Mouse (Mus musculus) splenic B cell, adult 2 months (primary cell): ENCODE data around the gene Gm28047.

Experiments
- DNase-seq: peaks from one replicate; pipeline ENCODE4 v3.0.0-alpha.2; 2011; ENCODE audit warnings: low read depth, low spot score
- H3K27me3 ChIP-seq: 2 replicates; pipeline ENCODE4 v1.6.1; 2012; ENCODE audit warnings: mild to moderate bottlenecking, low read length, moderate library complexity, mixed read lengths; ENCODE audit not compliant: control insufficient read depth, poor library complexity, insufficient read depth, severe bottlenecking
- H3K36me3 ChIP-seq: 2 replicates; pipeline ENCODE4 v1.6.1; 2012; ENCODE audit warnings: mild to moderate bottlenecking, low read length, moderate library complexity, mixed read lengths; ENCODE audit not compliant: control insufficient read depth, poor library complexity, insufficient read depth, severe bottlenecking

Gene Gm28047

DNA sequence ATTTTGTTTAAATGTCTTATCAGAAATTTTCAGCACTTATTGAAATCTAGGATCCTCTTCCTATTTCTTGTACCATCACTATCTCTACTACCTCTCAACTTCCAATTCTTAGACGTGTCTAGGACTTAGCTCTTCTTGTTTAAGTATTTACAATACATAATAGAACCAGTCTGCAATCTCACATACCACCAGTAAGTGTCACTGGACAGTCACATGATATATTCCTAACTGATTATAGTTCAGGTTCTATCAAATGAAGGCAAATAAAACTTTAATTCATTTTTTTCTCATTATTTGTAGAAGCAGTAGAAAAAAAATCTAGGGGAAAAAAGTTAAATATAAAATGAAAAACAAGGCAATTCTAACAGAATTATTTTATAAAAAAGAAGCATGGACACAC is 32.2 kb downstream of the Gm28047 start:
- peak; percentile 32 for DNase-seq
- no peaks in the 10 kb centered on the region for H3K36me3 ChIP-seq

DNA sequence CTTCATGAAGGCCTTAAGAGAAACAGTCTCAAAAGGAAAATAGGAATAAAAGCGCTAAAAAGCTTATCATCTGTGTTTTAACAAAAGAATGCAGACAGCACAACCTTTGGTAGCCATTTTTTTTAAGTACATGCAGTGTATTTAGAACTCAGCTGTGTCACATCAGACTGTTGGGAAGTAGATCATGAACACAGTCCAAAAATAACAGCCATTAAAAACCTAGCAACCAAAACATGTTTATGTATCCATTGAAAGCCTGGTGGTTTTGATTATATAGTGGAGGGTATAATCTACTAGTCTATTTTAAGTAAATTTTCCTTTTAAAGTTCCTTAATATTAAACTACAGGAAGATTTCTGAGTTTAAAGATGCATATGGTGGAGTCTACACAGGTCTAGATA is 34.3 kb downstream of the Gm28047 start:
- Histone ChIP-seq H3K36me3 (no peaks in the 10 kb centered on the region), H3K27me3 (no peaks in the 10 kb centered on the region)
- no peak for DNase-seq

More for the DNA sequence above, 32.2 kb downstream of the Gm28047 start:
- H3K27me3 ChIP-seq, result no peaks in the 10 kb centered on the region

GRCm38 (mm10) chr15:102589826-102590225 is 35.0 kb downstream of the Gm28047 start:
- Histone ChIP-seq H3K27me3 (no peaks in the 10 kb centered on the region), H3K36me3 (no peaks in the 10 kb centered on the region)
- DNase-seq, result no peak

- no peak for DNase-seq
- 0 out of 2 replicates have a peak, but pooled peaks cover 2% of the 10 kb centered on the region for H3K36me3 ChIP-seq
- H3K27me3 ChIP-seq, result no peaks in the 10 kb centered on the region
These were observed 39.4 kb downstream of the Gm28047 start for GRCm38 (mm10) chr15:102585501-102585900.

DNA sequence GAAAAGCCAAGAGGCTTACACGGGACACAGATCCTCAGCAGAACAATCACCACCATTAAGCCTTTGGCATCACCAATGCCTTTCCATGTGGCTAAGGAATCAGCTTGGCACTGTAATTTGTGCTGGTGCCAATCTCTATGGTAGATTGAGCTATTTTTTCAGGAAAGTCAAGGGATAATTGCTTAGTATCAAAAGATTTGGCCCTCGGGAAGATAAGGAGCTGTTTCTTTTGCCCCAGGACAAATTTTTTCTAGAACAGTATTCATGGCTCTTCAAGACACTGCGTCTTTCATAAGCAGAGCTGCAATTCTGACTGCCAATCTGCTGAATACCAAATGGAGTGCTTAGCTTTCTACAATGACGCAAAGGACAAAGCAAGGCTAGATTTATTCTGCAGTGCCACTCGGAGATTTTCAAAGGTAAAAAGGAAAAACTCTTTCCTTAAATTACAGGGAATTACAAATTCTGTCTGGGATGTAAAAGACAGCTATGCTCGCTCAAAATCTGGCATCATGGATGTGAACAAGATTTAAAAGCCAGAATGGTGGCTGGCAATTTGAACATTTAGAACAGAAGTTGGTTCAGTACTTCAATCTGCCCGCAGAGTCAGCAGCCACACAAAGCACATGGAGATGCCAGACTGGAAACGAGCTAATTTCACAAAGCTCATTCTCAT is 41.0 kb downstream of the Gm28047 start:
- no peak for DNase-seq

GRCm38 (mm10) chr15:102581205-102581604 is 43.7 kb downstream of the Gm28047 start:
- Histone ChIP-seq H3K27me3 (no peaks in the 10 kb centered on the region), H3K36me3 (0 out of 2 replicates have a peak, but pooled peaks cover 2% of the 10 kb centered on the region)
- no peak for DNase-seq

More for the DNA sequence above, 41.0 kb downstream of the Gm28047 start:
- Histone ChIP-seq H3K27me3 (no peaks in the 10 kb centered on the region), H3K36me3 (0 out of 2 replicates have a peak, but pooled peaks cover 2% of the 10 kb centered on the region)

- Histone ChIP-seq H3K27me3 (no peaks in the 10 kb centered on the region), H3K36me3 (0 out of 2 replicates have a peak, but pooled peaks cover 2% of the 10 kb centered on the region)
- no peak for DNase-seq
These were observed 46.5 kb downstream of the Gm28047 start for GRCm38 (mm10) chr15:102578351-102578750.

- Histone ChIP-seq H3K36me3 (no peaks in the 10 kb centered on the region), H3K27me3 (no peaks in the 10 kb centered on the region)
- DNase-seq, result no peak
These were observed 47.9 kb downstream of the Gm28047 start for GRCm38 (mm10) chr15:102576972-102577371.

GRCm38 (mm10) chr15:102572081-102572480 is 52.8 kb downstream of the Gm28047 start:
- H3K27me3 ChIP-seq, result no peaks in the 10 kb centered on the region
- DNase-seq, result no peak

DNA sequence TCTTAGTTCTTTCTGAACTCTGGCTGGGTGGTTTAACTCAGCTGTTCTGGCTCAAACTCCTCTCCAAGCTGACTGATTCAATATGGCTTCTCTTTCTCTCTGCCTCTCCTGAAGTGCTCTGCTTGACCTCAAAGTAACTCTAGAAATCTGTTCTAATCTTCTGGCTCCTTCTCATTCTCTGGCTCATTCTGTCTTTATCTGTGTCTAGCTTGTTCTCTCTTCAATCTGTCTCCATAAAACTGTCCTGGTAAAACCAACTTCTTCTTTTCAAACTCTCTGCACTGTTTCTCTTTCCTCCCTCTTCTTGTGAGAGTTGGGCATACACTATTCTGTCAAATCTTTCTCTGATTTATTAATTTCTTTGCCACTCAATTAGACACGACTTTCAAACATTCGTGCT is 57.0 kb downstream of the Gm28047 start:
- DNase-seq, result no peak
- Histone ChIP-seq H3K36me3 (no peaks in the 10 kb centered on the region), H3K27me3 (no peaks in the 10 kb centered on the region)

More at GRCm38 (mm10) chr15:102572081-102572480, 52.8 kb downstream of the Gm28047 start:
- H3K36me3 ChIP-seq, result no peaks in the 10 kb centered on the region

- Histone ChIP-seq H3K27me3 (no peaks in the 10 kb centered on the region), H3K36me3 (peaks cover 2% of the 10 kb centered on the region; the same call in 1 of the 2 replicates)
- no peak for DNase-seq
These were observed 61.2 kb downstream of the Gm28047 start for GRCm38 (mm10) chr15:102563681-102564080.

DNA sequence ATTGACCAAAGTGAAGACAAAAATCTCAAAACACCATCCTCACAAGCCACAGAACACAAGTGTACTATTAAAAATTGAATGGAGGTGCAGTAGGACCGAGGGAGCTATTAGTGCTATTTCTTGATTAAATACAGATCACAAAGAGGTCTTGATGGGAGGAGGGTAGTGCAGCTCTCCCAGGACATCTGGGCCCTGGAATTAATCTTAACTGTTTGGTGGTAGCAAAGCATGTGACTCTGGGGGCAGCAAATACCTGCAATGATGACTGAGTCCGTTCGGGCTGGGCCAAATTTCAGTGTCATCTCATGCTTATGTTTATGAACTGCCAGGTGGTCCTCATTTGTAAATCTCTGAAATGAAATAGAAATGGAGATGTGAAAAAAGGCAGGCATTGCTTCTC is 61.8 kb downstream of the Gm28047 start:
- Histone ChIP-seq H3K27me3 (no peaks in the 10 kb centered on the region), H3K36me3 (peaks cover 2% of the 10 kb centered on the region; the same call in 1 of the 2 replicates)
- no peak for DNase-seq

- Histone ChIP-seq H3K27me3 (no peaks in the 10 kb centered on the region), H3K36me3 (peaks cover 2% of the 10 kb centered on the region; the same call in 1 of the 2 replicates)
- no peak for DNase-seq
These were observed 62.4 kb downstream of the Gm28047 start for GRCm38 (mm10) chr15:102562491-102562890.

DNA sequence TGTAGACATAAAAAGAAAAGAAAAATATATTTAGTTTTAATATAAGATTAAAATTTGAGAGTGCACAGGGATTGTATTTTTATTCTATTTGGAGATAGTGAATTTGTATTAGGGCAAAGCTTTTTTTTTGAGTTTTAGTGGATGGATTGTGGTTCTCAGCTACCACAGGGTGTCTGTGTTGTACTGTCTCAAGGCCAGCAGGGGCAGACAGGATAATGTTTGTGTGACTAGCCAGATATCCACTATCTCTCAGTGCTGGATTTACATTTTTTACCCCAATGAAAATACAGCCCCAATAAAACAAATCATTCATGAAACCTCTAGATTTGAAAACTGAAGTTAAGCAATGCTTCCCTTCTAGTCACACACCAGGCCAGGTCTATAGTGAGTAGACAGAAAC is 67.3 kb downstream of the Gm28047 start:
- no peak for DNase-seq
- peaks cover 13% of the 10 kb centered on the region for H3K36me3 ChIP-seq
- no peaks in the 10 kb centered on the region for H3K27me3 ChIP-seq

DNA sequence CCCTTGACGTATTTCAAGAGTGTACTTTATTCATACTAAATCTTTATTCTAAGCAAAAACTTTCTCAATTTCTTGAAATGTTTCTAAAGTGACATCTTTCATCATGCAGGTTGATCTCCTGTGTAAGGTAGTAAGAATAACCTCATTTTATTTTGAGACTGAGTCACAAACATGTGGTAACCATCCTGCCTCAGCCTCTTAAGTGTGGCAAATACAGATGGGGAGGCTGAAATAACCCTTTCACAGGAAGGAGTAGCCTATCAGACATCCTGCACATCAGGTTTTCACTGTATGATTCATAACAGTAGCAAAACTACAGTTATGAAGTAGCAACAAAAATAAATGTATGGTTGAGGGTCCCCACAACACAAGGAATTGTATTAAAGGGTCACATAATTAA is 69.3 kb downstream of the Gm28047 start:
- DNase-seq, result no peak
- Histone ChIP-seq H3K27me3 (no peaks in the 10 kb centered on the region), H3K36me3 (peaks cover 20% of the 10 kb centered on the region)

DNA sequence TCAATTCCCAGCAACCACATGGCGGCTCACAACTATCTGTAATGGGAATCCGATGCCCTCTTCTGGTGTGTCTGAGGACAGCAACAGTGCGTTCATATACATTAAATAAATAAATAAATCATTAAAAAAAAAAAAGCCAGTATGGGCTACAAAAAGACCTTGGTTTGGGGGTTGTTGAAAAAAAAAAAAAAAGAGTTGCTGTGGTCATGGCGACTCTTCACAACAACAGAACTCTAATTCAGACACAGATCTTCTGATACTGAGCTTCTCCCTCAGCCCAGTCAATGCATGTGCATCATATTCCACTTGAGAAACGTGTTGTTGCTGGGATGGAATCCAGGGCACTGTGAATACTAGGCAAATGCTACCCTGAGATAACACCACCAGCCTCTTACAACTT is 72.3 kb downstream of the Gm28047 start:
- peaks cover 19% of the 10 kb centered on the region for H3K36me3 ChIP-seq
- DNase-seq, result no peak
- no peaks in the 10 kb centered on the region for H3K27me3 ChIP-seq
